Mouse (Mus musculus): ENCODE measurements around the gene Arhgap24. TPM values are rescaled to one million over a fixed set of nuclear protein-coding genes. Genes with fewer than 3 reads are reported as not detected.

Gene Arhgap24
- total RNA-seq, 2 experiments from 2014 or later, result 6.3 to 7.0 TPM

DNA sequence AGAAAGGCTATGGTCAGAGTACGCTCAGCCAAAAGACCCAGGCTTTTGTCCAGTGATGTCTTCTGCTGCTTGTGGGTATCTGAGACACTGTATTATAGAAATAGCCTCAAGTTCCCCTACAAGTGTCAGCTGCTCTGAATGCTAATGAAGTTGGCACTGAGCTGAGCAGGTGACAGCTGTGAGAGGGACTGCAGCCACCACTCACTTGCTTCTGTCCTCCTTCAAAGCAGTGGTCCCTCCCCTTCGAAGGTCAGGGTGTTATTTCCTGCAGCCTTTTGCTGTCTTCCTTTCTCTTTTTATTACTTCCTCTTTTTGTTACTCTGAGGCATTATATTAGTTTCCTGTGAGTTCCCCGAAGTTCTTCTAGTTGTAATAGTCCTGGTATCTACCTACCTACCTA is 16.0 kb downstream of the Arhgap24 start:
- intact Hi-C loops (cut with DNase I), result no loop called here
- no peak for DNase-seq (ENCODE audit: low spot score in 2 of 2)

DNA sequence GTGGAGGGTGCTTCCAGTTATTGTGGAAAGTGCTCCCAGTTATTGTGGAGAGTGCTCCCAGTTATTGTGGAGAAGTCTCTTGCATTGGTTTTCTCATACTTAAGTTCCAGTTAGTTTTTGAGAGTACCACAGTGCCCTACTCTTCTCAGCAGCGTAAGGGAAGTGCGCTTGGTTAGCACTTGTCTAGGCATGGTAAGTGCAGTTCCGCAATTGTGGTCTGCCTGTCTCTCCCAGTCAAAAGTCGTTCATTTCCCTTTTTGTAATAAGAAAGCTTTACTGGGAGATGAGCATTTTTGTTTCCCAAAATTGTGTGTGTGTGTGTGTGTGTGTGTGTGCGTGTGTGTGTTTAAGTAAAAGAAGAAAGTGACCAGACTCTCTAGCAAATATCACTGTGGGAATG is 17.6 kb downstream of the Arhgap24 start:
- intact Hi-C loops (cut with DNase I), result no loop called here

DNA sequence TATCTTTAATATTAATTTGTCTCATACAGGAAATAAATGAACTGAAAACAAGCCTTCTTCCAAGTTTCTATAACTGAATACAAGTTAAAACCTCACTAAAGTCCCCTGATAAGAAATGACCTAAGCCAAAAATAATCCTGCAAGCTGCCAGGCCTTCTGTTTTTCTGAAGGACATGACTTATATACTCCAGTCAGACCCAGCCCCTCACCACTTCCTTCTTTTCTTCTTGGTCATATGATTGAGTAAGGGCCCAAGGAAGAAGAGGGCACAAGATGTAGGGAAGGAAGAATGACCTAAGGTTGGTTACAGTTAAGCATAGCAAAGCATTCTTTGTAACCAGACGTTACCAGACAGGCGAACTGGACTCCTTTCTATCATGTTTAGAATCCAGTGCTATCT is 21.1 kb downstream of the Arhgap24 start:
- intact Hi-C loops (cut with DNase I), result no loop called here
- peak in 1 of 2 experiments; percentile 15 for DNase-seq (ENCODE audit: low spot score in 2 of 2)

More for the DNA sequence above, 17.6 kb downstream of the Arhgap24 start:
- DNase-seq (ENCODE audit: low spot score in 2 of 2), result no peak

GRCm38 (mm10) chr5:102503066-102503465 is 21.9 kb downstream of the Arhgap24 start:
- intact Hi-C loops (cut with DNase I), result no loop called here
- DNase-seq (ENCODE audit: low spot score in 2 of 2), result no peak

GRCm38 (mm10) chr5:102503868-102504267 is 22.7 kb downstream of the Arhgap24 start:
- intact Hi-C loops (cut with DNase I), result no loop called here
- DNase-seq (ENCODE audit: low spot score in 2 of 2), result no peak

GRCm38 (mm10) chr5:102504557-102504956 is 23.4 kb downstream of the Arhgap24 start:
- intact Hi-C loops (cut with DNase I), result no loop called here
- DNase-seq (ENCODE audit: low spot score in 2 of 2), result no peak

- intact Hi-C loops (cut with DNase I), result no loop called here
- DNase-seq (ENCODE audit: low spot score in 2 of 2), result no peak
Observed at GRCm38 (mm10) chr5:102508162-102508561, 27.0 kb downstream of the Arhgap24 start.

DNA sequence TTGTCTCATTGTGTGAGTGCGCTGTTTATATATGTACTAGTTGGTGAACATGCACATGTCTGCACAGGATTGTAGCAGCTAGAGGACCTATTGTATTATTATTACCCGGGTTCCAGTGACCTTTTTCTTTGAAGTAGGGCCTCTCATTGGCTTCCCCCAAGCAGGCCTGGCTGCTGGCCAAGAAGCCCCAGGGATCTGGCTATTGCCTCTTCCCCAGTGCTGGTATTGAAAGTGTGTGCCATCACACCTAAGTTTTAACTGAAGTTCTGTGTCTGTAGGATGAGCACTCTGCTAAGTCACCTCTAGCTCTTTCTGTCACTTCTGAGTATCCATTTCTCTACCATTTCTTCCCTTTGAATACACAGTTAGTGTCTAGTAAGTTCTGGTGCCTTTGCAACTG is 28.2 kb downstream of the Arhgap24 start:
- DNase-seq (ENCODE audit: low spot score in 2 of 2), result no peak
- intact Hi-C loops (cut with DNase I), result no loop called here

DNA sequence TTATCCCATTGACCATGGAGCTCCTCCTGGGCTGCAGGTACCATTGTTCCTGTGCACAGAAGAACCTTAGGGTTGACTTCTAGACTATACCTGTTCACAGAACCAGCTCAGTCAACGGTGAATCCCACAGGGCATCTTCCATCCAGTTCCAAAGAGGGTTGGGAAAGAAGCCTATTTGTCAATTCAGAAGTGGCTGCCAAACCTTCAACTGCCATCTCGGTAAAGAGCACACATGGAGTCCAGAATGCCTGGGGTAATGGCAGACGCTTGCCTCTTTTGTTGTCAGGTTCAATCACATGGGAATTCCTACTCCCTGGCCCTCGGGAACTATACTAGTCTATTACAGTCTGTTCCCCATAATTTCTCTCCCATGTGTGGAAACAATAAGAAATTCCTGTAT is 30.5 kb downstream of the Arhgap24 start:
- no peak for DNase-seq (ENCODE audit: low spot score in 2 of 2)
- intact Hi-C loops (cut with DNase I), result no loop called here

DNA sequence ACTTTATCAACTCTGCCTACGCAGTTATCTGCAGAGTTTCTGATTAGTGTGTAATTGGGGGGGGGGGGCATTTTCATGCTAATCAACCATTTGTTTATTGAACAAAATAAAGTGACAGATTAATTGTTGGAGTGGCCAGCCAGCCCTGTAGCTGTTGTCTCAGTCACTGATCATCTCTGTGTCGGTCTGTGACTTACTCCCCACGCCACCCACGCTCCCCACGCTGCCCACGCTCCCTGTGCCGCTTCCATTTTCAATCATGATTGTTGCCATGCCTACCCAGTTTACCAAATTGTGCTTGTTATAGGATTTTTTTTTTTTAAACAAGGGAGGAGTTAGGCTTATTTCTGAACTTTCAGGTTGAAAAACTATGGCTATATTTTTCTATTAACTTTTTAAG is 34.3 kb downstream of the Arhgap24 start:
- DNase-seq (ENCODE audit: low spot score in 2 of 2), result no peak
- intact Hi-C loops (cut with DNase I), result no loop called here

DNA sequence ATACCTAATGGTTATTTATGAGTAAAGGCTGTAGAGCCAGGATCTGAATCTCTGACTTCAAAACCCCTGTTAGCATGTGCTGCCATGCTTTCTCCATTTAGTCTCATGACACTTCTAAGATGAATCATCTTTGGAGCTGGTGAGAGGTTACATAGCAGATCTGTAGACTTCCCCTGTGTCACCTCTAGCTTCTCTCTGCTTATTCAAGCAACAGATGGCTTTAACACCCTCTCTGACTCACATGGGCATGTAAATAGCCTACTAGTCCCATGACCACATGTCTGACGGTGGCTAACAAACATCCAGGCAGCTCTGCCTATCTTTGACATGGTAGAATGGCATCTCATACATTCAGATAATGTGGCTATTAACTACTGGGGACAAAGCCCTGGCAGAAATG is 39.3 kb downstream of the Arhgap24 start:
- intact Hi-C loops (cut with DNase I), result no loop called here

DNA sequence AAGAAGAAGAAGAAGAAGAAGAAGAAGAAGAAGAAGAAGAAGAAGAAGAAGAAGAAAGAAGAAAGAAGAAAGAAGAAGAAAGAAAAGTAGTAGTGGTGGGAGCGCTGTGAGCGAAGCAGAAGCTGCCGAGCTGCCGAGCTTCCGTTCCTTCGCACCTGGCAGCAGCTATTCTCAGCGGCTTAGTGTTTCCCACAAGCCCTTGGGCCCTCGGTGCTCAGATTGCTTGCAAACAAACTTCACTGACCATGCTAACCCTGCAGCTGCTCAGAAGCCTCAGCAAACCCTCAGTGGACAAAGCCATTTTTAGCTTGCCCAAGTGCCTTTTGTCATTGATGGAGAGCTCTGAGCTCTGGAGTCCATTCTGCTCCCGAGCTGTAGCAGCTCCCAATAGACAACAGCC is 54.1 kb downstream of the Arhgap24 start:
- no peak for DNase-seq (ENCODE audit: low spot score in 2 of 2)
- intact Hi-C loops (cut with DNase I), result no loop called here

More for the DNA sequence above, 39.3 kb downstream of the Arhgap24 start:
- no peak for DNase-seq (ENCODE audit: low spot score in 2 of 2)

DNA sequence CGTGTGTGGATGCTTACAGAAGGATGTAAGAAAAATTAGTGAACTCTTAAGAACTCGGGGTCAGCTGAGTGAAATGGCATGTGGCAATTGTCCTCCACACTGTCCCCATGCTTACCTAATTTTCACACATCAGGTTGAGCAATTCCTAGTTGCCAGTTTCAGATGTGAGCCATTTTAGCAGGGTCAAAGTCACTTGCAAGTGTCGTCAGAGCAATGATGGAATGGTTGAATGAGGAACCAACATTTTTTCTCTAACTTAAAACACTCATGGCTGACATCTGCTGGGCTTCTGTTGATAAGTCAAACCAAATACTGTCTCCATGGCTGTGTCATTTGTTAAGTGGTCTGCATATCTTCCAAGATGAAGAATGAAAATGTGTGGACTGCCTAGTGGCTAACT is 56.6 kb downstream of the Arhgap24 start:
- intact Hi-C loops (cut with DNase I), result no loop called here
- DNase-seq (ENCODE audit: low spot score in 2 of 2), result no peak

GRCm38 (mm10) chr5:102546296-102546695 is 65.1 kb downstream of the Arhgap24 start:
- no peak for DNase-seq (ENCODE audit: low spot score in 2 of 2)

DNA sequence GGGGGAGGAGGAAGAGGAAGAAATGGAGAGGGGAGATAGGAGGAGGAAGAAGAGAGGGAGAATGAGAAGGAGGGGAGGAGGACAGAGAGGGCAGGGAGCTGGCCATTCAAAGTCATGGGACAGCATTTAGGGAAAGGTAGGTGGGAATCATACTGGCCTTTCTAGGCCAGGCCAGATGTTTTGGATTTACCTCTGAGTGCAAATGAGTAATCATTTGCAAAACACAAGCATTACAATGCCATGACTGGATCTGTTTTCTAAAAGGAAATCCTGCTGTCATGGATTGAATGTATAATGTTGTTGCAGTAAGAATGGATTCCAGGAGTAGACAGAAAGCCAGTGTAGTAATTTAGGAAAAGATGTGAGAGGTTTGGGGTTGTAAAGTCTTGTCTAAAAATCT is 66.6 kb downstream of the Arhgap24 start:
- DNase-seq (ENCODE audit: low spot score in 2 of 2), result no peak
- intact Hi-C loops (cut with DNase I), result no loop called here

More at GRCm38 (mm10) chr5:102546296-102546695, 65.1 kb downstream of the Arhgap24 start:
- intact Hi-C loops (cut with DNase I), result no loop called here

DNA sequence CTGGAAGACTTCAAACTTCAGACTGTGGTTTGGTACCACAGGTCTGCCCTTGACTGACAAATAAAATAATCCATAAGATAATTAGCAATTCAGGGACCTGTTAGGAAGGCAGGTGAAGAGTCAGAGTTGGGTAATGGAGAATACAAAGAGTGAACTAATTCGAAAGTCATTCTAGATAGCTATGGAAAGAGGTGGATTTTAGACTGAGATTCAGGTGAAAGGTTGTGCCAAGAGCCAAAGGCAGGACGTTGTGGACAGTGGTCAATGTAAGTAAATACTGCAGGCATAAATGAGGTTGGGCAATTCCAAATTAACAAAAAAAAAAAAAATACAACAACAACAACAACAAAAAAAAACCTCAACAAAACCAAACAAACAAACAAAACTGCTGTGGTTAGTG is 67.2 kb downstream of the Arhgap24 start:
- no peak for DNase-seq (ENCODE audit: low spot score in 2 of 2)
- intact Hi-C loops (cut with DNase I), result no loop called here

GRCm38 (mm10) chr5:102550211-102550610 is 69.0 kb downstream of the Arhgap24 start:
- intact Hi-C loops (cut with DNase I), result no loop called here

GRCm38 (mm10) chr5:102550870-102551637 is 69.9 kb downstream of the Arhgap24 start:
- DNase-seq (ENCODE audit: low spot score in 2 of 2), result no peak
- intact Hi-C loops (cut with DNase I), result no loop called here

More at GRCm38 (mm10) chr5:102550211-102550610, 69.0 kb downstream of the Arhgap24 start:
- no peak for DNase-seq (ENCODE audit: low spot score in 2 of 2)

GRCm38 (mm10) chr5:102552533-102552932 is 71.3 kb downstream of the Arhgap24 start:
- DNase-seq (ENCODE audit: low spot score in 2 of 2), result no peak
- intact Hi-C loops (cut with DNase I), result no loop called here

DNA sequence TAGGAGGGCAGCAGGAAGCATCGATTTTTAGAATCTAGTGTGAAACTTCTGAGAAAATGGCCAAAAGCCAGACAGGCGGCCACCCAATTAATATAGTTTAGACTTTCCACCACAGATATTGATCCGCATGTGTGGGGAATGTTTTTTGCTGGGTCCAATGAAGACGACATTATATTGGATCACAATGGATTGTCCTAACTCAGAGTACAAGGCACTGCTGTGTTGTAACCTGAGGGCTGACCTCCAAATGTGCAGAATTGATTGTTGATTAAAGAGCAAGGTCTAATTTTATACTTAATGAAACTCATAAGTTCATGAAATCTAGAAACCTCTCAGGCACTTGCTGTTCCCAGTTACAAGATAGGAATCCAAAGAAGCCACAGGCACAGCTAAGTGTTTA is 74.8 kb downstream of the Arhgap24 start:
- intact Hi-C loops (cut with DNase I), result no loop called here
- no peak for DNase-seq (ENCODE audit: low spot score in 2 of 2)

DNA sequence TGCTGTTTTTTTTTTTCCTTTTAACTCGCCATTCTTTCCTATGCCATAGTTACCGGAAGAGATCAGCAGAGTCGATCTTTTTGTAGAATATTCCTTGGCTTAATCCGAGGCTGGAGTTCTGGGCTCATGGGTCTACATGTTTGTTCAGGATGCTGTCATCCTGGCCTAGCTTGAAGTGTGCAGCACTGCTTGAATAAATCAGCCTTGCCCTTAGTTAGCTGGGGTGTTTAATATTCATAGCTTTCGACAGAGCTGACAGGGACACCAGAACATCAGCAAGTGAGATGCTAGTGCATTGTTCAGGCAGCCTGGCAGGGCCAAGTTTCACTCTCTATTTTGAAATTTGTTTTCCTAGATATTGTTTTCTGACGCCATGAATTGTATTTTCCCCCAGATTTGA is 79.1 kb downstream of the Arhgap24 start:
- intact Hi-C loops (cut with DNase I), result no loop called here
- DNase-seq (ENCODE audit: low spot score in 2 of 2), result no peak

- intact Hi-C loops (cut with DNase I), result no loop called here
- no peak for DNase-seq (ENCODE audit: low spot score in 2 of 2)
Observed at GRCm38 (mm10) chr5:102563971-102564370, 82.8 kb downstream of the Arhgap24 start.

Data from left cerebral cortex, postnatal 25 days (tissue).